Mouse (Mus musculus): ENCODE data around the gene Apobec2.

Apobec2 gene

GRCm38 (mm10) chr17:48408526-48409291 is 24.0 kb downstream of the Apobec2 start:
- DNase-seq: peak; percentile 73 to 88

GRCm38 (mm10) chr17:48407910-48408525 is 24.7 kb downstream of the Apobec2 start:
- DNase-seq: no peak

GRCm38 (mm10) chr17:48407154-48407553 is 25.6 kb downstream of the Apobec2 start:
- no peak for DNase-seq

GRCm38 (mm10) chr17:48404706-48405105 is 28.0 kb downstream of the Apobec2 start:
- DNase-seq: no peak

GRCm38 (mm10) chr17:48403848-48404247 is 28.9 kb downstream of the Apobec2 start:
- DNase-seq: no peak

- DNase-seq: no peak
These were observed 30.0 kb downstream of the Apobec2 start for GRCm38 (mm10) chr17:48402751-48403150.

- no peak for DNase-seq
These were observed 31.0 kb downstream of the Apobec2 start for GRCm38 (mm10) chr17:48401710-48402109.

GRCm38 (mm10) chr17:48392616-48393015 is 40.1 kb downstream of the Apobec2 start:
- DNase-seq: no peak

- DNase-seq: peak in 1 of 2 experiments; percentile 33
These were observed 41.3 kb downstream of the Apobec2 start for GRCm38 (mm10) chr17:48391446-48391845.

GRCm38 (mm10) chr17:48389442-48389841 is 43.3 kb downstream of the Apobec2 start:
- no peak for DNase-seq

- DNase-seq: no peak
These were observed 44.1 kb downstream of the Apobec2 start for GRCm38 (mm10) chr17:48388666-48389065.

GRCm38 (mm10) chr17:48385786-48386461 is 46.8 kb downstream of the Apobec2 start:
- DNase-seq: no peak

- no peak for DNase-seq
These were observed 53.7 kb downstream of the Apobec2 start for GRCm38 (mm10) chr17:48379050-48379449.

GRCm38 (mm10) chr17:48376102-48376501 is 56.6 kb downstream of the Apobec2 start:
- no peak for DNase-seq

- DNase-seq: no peak
These were observed 59.7 kb downstream of the Apobec2 start for GRCm38 (mm10) chr17:48372987-48373386.

GRCm38 (mm10) chr17:48371621-48372020 is 61.1 kb downstream of the Apobec2 start:
- peak in 1 of 2 experiments; percentile 3 for DNase-seq

Data from kidney, postnatal 25 days (tissue).